Mouse (Mus musculus) CD8-positive naive resting alpha-beta T cell, adult 2 months (primary cell): ENCODE measurements around the gene Fam187b.

Experiments used
- DNase-seq, 2 experiments: peaks; one replicate each; pipeline ENCODE4 v3.0.0; 2022; ENCODE audit warnings: low read depth in 2 of 2, low spot score in 2 of 2

The Fam187b gene

GRCm38 (mm10) chr7:31008175-31008574 lies 34.6 kb downstream of the Fam187b start:
- no peak for DNase-seq

- DNase-seq, result no peak
These were observed 35.3 kb downstream of the Fam187b start for GRCm38 (mm10) chr7:31008889-31009288.

GRCm38 (mm10) chr7:31012971-31013370 lies 39.4 kb downstream of the Fam187b start:
- no peak for DNase-seq

- no peak for DNase-seq
These were observed 43.7 kb downstream of the Fam187b start for GRCm38 (mm10) chr7:31017104-31017901.

GRCm38 (mm10) chr7:31028609-31029008 lies 55.0 kb downstream of the Fam187b start:
- no peak for DNase-seq

GRCm38 (mm10) chr7:31030717-31031116 lies 57.1 kb downstream of the Fam187b start:
- no peak for DNase-seq

GRCm38 (mm10) chr7:31031731-31032130 lies 58.1 kb downstream of the Fam187b start:
- no peak for DNase-seq

- peak; percentile 78 to 80 for DNase-seq
These were observed 60.0 kb downstream of the Fam187b start for GRCm38 (mm10) chr7:31033409-31034165.

GRCm38 (mm10) chr7:31034789-31035188 lies 61.2 kb downstream of the Fam187b start:
- peak in 1 of 2 experiments; percentile 72 for DNase-seq

- no peak for DNase-seq
These were observed 61.7 kb downstream of the Fam187b start for GRCm38 (mm10) chr7:31035291-31035690.

- no peak for DNase-seq
These were observed 63.3 kb downstream of the Fam187b start for GRCm38 (mm10) chr7:31036917-31037316.

GRCm38 (mm10) chr7:31037675-31038074 lies 64.1 kb downstream of the Fam187b start:
- no peak for DNase-seq

- DNase-seq, result no peak
These were observed 65.4 kb downstream of the Fam187b start for GRCm38 (mm10) chr7:31039011-31039410.
